Mouse (Mus musculus): ENCODE results near the gene Cux2. TPM values are rescaled to one million over a fixed set of nuclear protein-coding genes. Genes with fewer than 3 reads are reported as not detected.

Cux2 gene
- polyA plus RNA-seq, 1 experiment from 2014 or later: 0.47 TPM

DNA sequence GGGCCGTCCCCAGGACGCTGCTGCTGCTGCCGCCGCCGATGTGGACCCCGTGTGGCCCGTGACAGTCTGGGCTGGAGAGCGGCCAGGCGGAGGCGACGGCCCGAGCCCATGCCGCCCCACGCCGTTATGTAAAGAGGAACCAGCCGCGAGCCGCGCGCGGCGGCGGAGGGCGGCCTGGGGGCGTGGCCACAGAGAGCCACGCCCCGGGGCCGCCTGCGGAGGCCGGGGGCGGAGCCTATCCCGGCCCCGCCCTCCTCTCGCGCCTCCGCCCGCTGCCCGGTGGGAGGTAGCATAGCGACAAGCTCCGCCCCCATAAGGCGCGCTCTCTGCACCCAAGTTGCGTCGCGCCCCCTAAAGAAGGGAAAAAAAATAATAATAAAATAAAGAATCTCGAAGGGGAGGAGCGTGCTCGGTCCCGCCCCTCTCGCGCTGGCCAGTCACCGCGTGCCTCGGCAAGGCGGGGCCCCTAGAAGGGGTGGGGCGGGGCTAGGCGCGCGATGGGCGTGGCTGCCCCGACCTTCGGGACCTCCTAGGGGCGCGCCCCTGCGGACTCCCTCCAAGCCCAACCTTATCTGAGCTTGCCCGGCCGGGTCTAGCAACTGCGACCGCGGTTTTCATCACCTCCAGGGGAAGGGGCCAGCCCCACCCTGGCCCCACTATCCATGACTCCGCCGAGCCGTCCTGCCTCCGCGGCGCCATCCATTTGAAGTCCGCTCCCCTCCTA is 213.0 kb downstream of the Cux2 start:
- WGBS: 0% methylated on average over 39 of the region's 77 CpGs

DNA sequence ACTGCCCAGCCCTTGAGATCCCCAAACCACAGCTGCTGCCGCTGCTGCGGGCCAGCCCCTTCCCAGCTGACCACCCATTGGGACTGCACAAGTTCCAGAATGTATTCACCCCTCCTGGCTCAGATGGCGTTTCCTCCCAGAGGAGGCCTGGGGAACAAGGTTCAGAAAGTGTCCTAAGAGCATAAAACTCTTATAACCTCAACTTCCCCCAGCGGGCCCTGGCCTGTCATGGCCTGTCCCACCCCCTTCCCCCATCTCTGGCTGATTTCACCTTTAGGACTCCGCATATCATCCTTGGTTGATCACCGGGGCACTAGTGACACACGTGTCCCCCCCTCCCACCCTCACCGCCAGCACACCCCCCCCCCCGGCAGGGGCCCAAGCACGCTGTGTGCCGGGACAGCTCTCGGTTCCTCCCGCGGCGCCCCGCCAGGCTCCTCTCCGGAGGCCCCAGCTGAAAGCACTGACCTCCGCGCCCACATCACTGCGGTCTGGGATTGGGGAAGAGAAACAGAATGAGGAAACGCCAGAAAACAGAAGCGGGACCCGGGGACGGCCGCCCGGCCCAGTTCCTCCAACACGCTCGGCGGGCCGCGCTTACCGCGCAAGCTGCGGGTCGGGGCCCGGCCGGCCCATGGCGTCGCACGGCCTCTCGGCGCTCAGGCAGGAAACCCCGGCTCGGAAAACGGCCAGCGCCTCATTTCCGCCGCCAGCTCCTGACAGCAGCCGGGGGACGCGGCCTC is 213.8 kb downstream of the Cux2 start:
- ATAC-seq (no peak; the same call in 1 of the 2 replicates), DNase-seq (ENCODE audit: low spot score) (peak; percentile 64)
- no peaks in the 10 kb centered on the region for H3K36me3 ChIP-seq (ENCODE audit: insufficient read depth, low read length)
- peak overlapping the region; percentile 76 for H3K9ac ChIP-seq (replicated peaks; ENCODE audit: low read depth)
- peak overlapping the region; percentile 86 for H3K4me3 ChIP-seq (ENCODE audit: low read depth, low read length)
- peak overlapping the region; percentile 93 for H3K27ac ChIP-seq (ENCODE audit: low read length)
- H3K27me3 ChIP-seq (replicated peaks; ENCODE audit: insufficient read depth, low read length): no peaks in the 10 kb centered on the region
- no peak for TF ChIP-seq EP300 (IDR thresholded peaks at IDR 0.05)
- TF ChIP-seq CTCF (IDR thresholded peaks at IDR 0.05): no peak
- under 1% methylated on average over 39 of the region's 51 CpGs for WGBS
- peaks cover 33% of the 10 kb centered on the region for H3K4me1 ChIP-seq (ENCODE audit: insufficient read depth, low read depth, low read length)
- H3K4me2 ChIP-seq (replicated peaks; ENCODE audit: low read depth, low read length): peak overlapping the region; percentile 67
- no peaks in the 10 kb centered on the region for H3K9me3 ChIP-seq (ENCODE audit: low read length)

More for the DNA sequence above, 213.0 kb downstream of the Cux2 start:
- Histone ChIP-seq H3K9ac (replicated peaks; ENCODE audit: low read depth) (peak overlapping the region; percentile 76), H3K9me3 (ENCODE audit: low read length) (no peaks in the 10 kb centered on the region), H3K27ac (ENCODE audit: low read length) (peak overlapping the region; percentile 93), H3K4me2 (replicated peaks; ENCODE audit: low read depth, low read length) (peak overlapping the region; percentile 67), H3K36me3 (ENCODE audit: insufficient read depth, low read length) (no peaks in the 10 kb centered on the region), H3K4me3 (ENCODE audit: low read depth, low read length) (peak overlapping the region; percentile 86), H3K4me1 (ENCODE audit: insufficient read depth, low read depth, low read length) (peaks cover 31% of the 10 kb centered on the region), H3K27me3 (replicated peaks; ENCODE audit: insufficient read depth, low read length) (no peaks in the 10 kb centered on the region)
- ATAC-seq: peak; percentile 84
- TF ChIP-seq EP300 (IDR thresholded peaks at IDR 0.05): no peak
- TF ChIP-seq CTCF (IDR thresholded peaks at IDR 0.05): peak; percentile 13; the same call in 1 of the 2 replicates
- DNase-seq (ENCODE audit: low spot score): peak; percentile 98

DNA sequence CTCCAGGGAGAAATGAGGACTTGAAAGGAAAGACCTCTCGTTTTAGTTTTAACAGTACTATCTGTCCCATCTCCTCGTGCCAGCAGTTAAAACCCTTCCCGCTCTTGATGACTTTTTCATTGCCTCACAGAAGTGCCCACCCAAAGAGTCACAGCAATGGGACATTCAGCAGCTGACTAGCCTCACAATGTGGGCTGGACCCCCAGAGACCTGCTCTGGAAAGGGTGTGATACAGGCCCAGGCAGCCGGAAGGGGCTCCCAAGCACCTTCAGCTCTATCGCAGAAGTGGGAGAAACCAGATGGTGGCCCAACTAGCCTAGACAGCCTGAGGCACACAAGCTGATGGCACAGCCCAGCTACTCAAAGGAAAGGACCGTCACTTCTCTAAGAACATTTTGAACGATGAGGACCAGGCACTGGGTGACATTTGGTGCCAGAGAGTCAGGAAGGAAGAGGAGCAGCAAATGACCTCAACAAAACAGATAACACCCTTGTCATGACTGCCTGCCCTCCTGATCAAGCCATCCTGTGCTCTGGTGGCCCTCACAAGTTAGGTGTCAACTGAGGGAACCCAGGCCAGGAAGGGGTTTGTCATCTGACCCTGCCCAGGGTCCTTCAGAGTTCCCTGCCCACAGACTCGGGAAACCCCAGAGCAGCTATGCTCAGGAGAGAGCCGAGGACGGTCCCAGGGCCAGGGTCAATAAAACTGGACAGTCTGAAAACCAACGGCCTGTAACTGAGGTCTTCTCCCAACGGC is 214.7 kb downstream of the Cux2 start:
- Histone ChIP-seq H3K36me3 (ENCODE audit: insufficient read depth, low read length) (no peaks in the 10 kb centered on the region), H3K4me1 (ENCODE audit: insufficient read depth, low read depth, low read length) (peaks cover 33% of the 10 kb centered on the region), H3K4me3 (ENCODE audit: low read depth, low read length) (peak overlapping the region; percentile 86), H3K9ac (replicated peaks; ENCODE audit: low read depth) (peak overlapping the region; percentile 76), H3K27ac (ENCODE audit: low read length) (peak overlapping the region; percentile 93), H3K9me3 (ENCODE audit: low read length) (no peaks in the 10 kb centered on the region), H3K27me3 (replicated peaks; ENCODE audit: insufficient read depth, low read length) (no peaks in the 10 kb centered on the region), H3K4me2 (replicated peaks; ENCODE audit: low read depth, low read length) (peak overlapping the region; percentile 67)
- ATAC-seq (no peak), DNase-seq (ENCODE audit: low spot score) (peak; percentile 48)
- WGBS: 22% methylated on average over 12 of the region's 12 CpGs
- TF ChIP-seq CTCF (IDR thresholded peaks at IDR 0.05) (no peak), EP300 (IDR thresholded peaks at IDR 0.05) (peak; percentile 58)

DNA sequence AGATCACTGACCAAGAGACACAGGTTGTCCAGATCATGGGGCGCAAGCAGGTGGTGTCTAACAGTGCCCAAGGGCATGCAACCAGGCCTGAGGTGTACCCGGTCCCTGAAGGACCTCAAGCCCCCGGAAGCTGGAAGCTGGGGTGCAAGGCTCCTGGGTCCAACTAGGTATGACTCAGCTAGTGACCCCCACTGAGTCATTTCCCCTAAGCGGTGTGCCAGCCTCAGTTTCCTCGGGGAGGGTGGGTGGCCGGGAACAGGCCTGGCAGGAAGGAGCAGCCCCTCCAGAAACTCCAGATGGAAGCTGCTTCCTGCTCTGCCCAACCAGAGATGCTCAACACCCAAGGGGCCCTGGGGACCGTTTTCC is 215.7 kb downstream of the Cux2 start:
- Histone ChIP-seq H3K4me1 (ENCODE audit: insufficient read depth, low read depth, low read length) (peaks cover 34% of the 10 kb centered on the region), H3K4me3 (ENCODE audit: low read depth, low read length) (peak overlapping the region; percentile 86; the same call in 1 of the 2 replicates), H3K9me3 (ENCODE audit: low read length) (no peaks in the 10 kb centered on the region), H3K9ac (replicated peaks; ENCODE audit: low read depth) (no peak overlapping the region), H3K27me3 (replicated peaks; ENCODE audit: insufficient read depth, low read length) (no peaks in the 10 kb centered on the region), H3K36me3 (ENCODE audit: insufficient read depth, low read length) (no peaks in the 10 kb centered on the region), H3K27ac (ENCODE audit: low read length) (peak overlapping the region; percentile 93), H3K4me2 (replicated peaks; ENCODE audit: low read depth, low read length) (peak overlapping the region; percentile 67)
- DNase-seq (ENCODE audit: low spot score) (no peak), ATAC-seq (no peak)
- 66% methylated on average over 7 of the region's 7 CpGs for WGBS
- TF ChIP-seq EP300 (IDR thresholded peaks at IDR 0.05): no peak
- no peak for TF ChIP-seq CTCF (IDR thresholded peaks at IDR 0.05)

DNA sequence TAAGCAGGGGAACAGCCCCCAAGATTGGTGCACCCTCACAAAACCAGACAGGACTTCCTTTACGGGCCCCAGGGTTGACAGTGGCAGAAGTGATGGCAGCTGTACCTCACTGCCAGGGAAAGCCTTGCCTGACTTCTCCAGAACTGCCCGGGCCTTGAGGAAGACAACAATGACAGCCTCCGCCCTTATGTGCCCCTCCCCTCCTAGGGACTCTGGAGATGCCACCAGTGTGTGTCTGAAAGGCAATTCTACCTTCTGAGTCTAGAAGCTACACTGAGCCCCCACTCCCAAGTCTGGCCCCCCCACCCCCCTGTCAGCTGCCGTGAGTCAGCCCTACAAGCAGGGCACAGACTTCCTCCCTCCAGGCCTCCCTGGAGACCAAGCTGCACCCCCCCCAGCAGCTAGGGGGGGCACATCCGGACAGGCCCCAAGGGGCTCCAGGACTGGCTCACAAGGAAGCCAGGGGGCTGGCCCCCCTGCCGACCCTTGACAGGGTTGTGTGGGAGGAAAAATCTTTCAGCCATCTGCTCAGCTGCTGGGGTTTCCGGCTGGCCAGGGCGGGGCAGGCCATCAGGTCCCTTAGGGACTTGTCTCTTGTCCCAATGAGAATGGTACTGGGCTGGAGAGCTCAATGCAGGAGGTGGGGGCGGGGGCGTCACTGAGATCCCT is 216.2 kb downstream of the Cux2 start:
- H3K4me3 ChIP-seq (ENCODE audit: low read depth, low read length): 0 out of 2 replicates have a peak overlapping the region, but pooled peaks have one; percentile 86
- H3K9me3 ChIP-seq (ENCODE audit: low read length): no peaks in the 10 kb centered on the region
- H3K27ac ChIP-seq (ENCODE audit: low read length): peak overlapping the region; percentile 93
- 42% methylated on average over 9 of the region's 10 CpGs for WGBS
- H3K4me2 ChIP-seq (replicated peaks; ENCODE audit: low read depth, low read length): peak overlapping the region; percentile 67
- H3K36me3 ChIP-seq (ENCODE audit: insufficient read depth, low read length): no peaks in the 10 kb centered on the region
- peak; percentile 40 for ATAC-seq
- TF ChIP-seq EP300 (IDR thresholded peaks at IDR 0.05) (peak; percentile 53; the same call in 1 of the 2 replicates), CTCF (IDR thresholded peaks at IDR 0.05) (no peak)
- H3K9ac ChIP-seq (replicated peaks; ENCODE audit: low read depth): no peak overlapping the region; the same call in 1 of the 2 replicates
- peaks cover 39% of the 10 kb centered on the region for H3K4me1 ChIP-seq (ENCODE audit: insufficient read depth, low read depth, low read length)
- peak; percentile 77 for DNase-seq (ENCODE audit: low spot score)
- no peaks in the 10 kb centered on the region for H3K27me3 ChIP-seq (replicated peaks; ENCODE audit: insufficient read depth, low read length)
